Mouse (Mus musculus) layer of hippocampus, adult 11-12 months (tissue): Measurements from ENCODE around the gene Zfp59.
"Not testable (repeated sequence)": the region's sequence is repeated elsewhere in the genome, so short reads cannot be mapped to it uniquely, and the experiment has no call there.

ENCODE experiments used
- DNase-seq: peaks from one replicate; pipeline ENCODE4 v3.0.0; 2022; ENCODE audit warnings: low spot score

Zfp59 gene

GRCm38 (mm10) chr7:27838323-27839249 is at the start of gene Zfp59:
TSS of gene Zfp59 (plus strand) at chr7:27838607.
- DNase-seq = peak; percentile 91

GRCm38 (mm10) chr7:27789306-27789705 is 49.1 kb upstream of the Zfp59 start:
- no peak for DNase-seq

- DNase-seq = not testable (repeated sequence)
Measured at GRCm38 (mm10) chr7:27793865-27794264, 44.5 kb upstream of the Zfp59 start.

GRCm38 (mm10) chr7:27794566-27794965 is 43.8 kb upstream of the Zfp59 start:
- DNase-seq = no peak

GRCm38 (mm10) chr7:27797906-27798811 is 40.2 kb upstream of the Zfp59 start:
- DNase-seq = no peak

- no peak for DNase-seq
Measured at GRCm38 (mm10) chr7:27801137-27801536, 37.3 kb upstream of the Zfp59 start.

- no peak for DNase-seq
Measured at GRCm38 (mm10) chr7:27802986-27803385, 35.4 kb upstream of the Zfp59 start.

GRCm38 (mm10) chr7:27804297-27805030 is 33.9 kb upstream of the Zfp59 start:
- peak; percentile 81 for DNase-seq

GRCm38 (mm10) chr7:27806896-27807295 is 31.5 kb upstream of the Zfp59 start, which contains the start of gene Zfp626:
TSS of gene Zfp626 (plus strand) at chr7:27807196.
- DNase-seq = not testable (repeated sequence)

GRCm38 (mm10) chr7:27807305-27807704 is 31.1 kb upstream of the Zfp59 start:
- DNase-seq = not testable (repeated sequence)

- DNase-seq = no peak
Measured at GRCm38 (mm10) chr7:27818526-27819110, 19.8 kb upstream of the Zfp59 start.

GRCm38 (mm10) chr7:27822611-27823010 is 15.8 kb upstream of the Zfp59 start:
- DNase-seq = no peak

GRCm38 (mm10) chr7:27834131-27834530 is 4.3 kb upstream of the Zfp59 start:
- no peak for DNase-seq

GRCm38 (mm10) chr7:27837896-27838295 is 511 bp upstream of the Zfp59 start:
- no peak for DNase-seq

- DNase-seq = no peak
Measured at GRCm38 (mm10) chr7:27839596-27839995, 1.2 kb downstream of the Zfp59 start.

- no peak for DNase-seq
Measured at GRCm38 (mm10) chr7:27840104-27840503, 1.7 kb downstream of the Zfp59 start.

- DNase-seq = no peak
Measured at GRCm38 (mm10) chr7:27857227-27857626, 18.8 kb downstream of the Zfp59 start, which contains the start of gene Zfp607a. TSS of gene Zfp607a (plus strand) at chr7:27857527.

GRCm38 (mm10) chr7:27859301-27860251 is 21.2 kb downstream of the Zfp59 start:
- DNase-seq = no peak

GRCm38 (mm10) chr7:27860396-27861235 is 22.2 kb downstream of the Zfp59 start:
- peak; percentile 70 for DNase-seq
